Mouse (Mus musculus) erythroblast, embryonic 14.5 days (primary cell): ENCODE results near the gene Plxna4.

Experiments
- GATA1 ChIP-seq: IDR thresholded peaks from 2 replicates; pipeline ENCODE4 v1.6.1; 2012; ENCODE audit warnings: low read length, inconsistent platforms, mixed read lengths
- TAL1 ChIP-seq: IDR thresholded peaks from 3 replicates; pipeline ENCODE4 v1.6.1; 2012; ENCODE audit warnings: low read length, inconsistent platforms, mixed read lengths

DNA sequence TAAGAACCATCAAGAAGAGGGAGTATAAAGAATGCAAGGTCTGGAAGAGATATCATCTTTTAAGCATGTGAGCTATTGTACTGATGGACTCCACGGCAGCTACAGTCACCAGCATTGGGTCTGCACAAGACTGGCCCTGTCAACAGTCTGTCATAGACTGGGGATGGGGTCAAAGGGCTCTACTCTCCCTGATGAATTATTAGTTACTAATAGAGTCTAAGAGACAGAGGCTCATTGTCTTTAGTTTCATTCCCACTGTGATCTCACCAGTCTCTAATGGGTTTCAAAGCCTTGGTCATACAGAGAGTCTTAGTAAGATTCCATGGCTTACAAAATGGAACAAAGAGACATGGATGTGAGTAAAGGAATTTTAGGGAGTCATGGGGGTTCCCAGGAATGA, 467.1 kb downstream of the Plxna4 start:
- no peak for TF ChIP-seq GATA1
- TF ChIP-seq TAL1, result no peak
